Mouse (Mus musculus) kidney, adult 2 months (tissue): Measurements from ENCODE around the gene Dad1.

Experiments used
- CTCF ChIP-seq: fragments of 200-500 bp; conservative IDR thresholded peaks from 2 replicates; pipeline ENCODE4 v1.5.1; 2011; ENCODE audit warnings: low read depth, mild to moderate bottlenecking, control low read depth, low read length, moderate library complexity, mixed read lengths; ENCODE audit not compliant: insufficient read depth, insufficient read length
- POLR2A ChIP-seq: fragments of 200-500 bp; IDR thresholded peaks from one replicate; pipeline ENCODE4 v1.6.1; 2011; ENCODE audit warnings: low read depth, low read length, control low read depth

- TF ChIP-seq POLR2A (no peak), CTCF (no peak)
These were observed 47.0 kb downstream of the Dad1 start for GRCm38 (mm10) chr14:54206750-54207550.
